Mouse (Mus musculus) CH12.LX (cell line): ENCODE results near the gene Fgf14.

Experiments used
- BHLHE40 ChIP-seq: IDR thresholded peaks from 2 replicates; pipeline ENCODE4 v1.6.1; 2011; ENCODE audit warnings: mild to moderate bottlenecking, low read depth, low read length, improper control_type of control experiment
- CHD2 ChIP-seq: IDR thresholded peaks from 2 replicates; pipeline ENCODE4 v1.6.1; 2011; ENCODE audit warnings: low read length, improper control_type of control experiment
- CTCF ChIP-seq, 2 experiments: IDR thresholded peaks in 1 of 2; conservative IDR thresholded peaks in 1 of 2; 2 replicates each; pipeline ENCODE4 v1.5.1; 2011 to 2012; ENCODE audit warnings: low read depth in 2 of 2, low read length in 2 of 2, improper control_type of control experiment in 1 of 2, inconsistent platforms in 1 of 2, mild to moderate bottlenecking in 1 of 2, moderate library complexity in 1 of 2
- E2F4 ChIP-seq: IDR thresholded peaks from 2 replicates; pipeline ENCODE4 v1.6.1; 2011; ENCODE audit warnings: low read depth, low read length, improper control_type of control experiment; ENCODE audit not compliant: insufficient replicate concordance
- MEF2A ChIP-seq: IDR thresholded peaks from 2 replicates; pipeline ENCODE4 v1.6.1; 2014; ENCODE audit warnings: low read depth, mild to moderate bottlenecking, inconsistent platforms, low read length, improper control_type of control experiment, borderline replicate concordance
- MXI1 ChIP-seq: IDR thresholded peaks from 2 replicates; pipeline ENCODE4 v1.6.1; 2011; ENCODE audit warnings: mild to moderate bottlenecking, low read depth, low read length, improper control_type of control experiment
- NRF1 ChIP-seq: IDR thresholded peaks from 2 replicates; pipeline ENCODE4 v1.6.1; 2014; ENCODE audit warnings: low read depth, mild to moderate bottlenecking, inconsistent platforms, low read length, improper control_type of control experiment, moderate library complexity
- POLR2A ChIP-seq: IDR thresholded peaks from 2 replicates; pipeline ENCODE4 v1.6.1; 2011; ENCODE audit warnings: low read depth, mild to moderate bottlenecking, improper control_type of control experiment, low read length
- TCF12 ChIP-seq: IDR thresholded peaks from 2 replicates; pipeline ENCODE4 v1.6.1; 2014; ENCODE audit warnings: low read depth, mild to moderate bottlenecking, inconsistent platforms, low read length, improper control_type of control experiment

DNA sequence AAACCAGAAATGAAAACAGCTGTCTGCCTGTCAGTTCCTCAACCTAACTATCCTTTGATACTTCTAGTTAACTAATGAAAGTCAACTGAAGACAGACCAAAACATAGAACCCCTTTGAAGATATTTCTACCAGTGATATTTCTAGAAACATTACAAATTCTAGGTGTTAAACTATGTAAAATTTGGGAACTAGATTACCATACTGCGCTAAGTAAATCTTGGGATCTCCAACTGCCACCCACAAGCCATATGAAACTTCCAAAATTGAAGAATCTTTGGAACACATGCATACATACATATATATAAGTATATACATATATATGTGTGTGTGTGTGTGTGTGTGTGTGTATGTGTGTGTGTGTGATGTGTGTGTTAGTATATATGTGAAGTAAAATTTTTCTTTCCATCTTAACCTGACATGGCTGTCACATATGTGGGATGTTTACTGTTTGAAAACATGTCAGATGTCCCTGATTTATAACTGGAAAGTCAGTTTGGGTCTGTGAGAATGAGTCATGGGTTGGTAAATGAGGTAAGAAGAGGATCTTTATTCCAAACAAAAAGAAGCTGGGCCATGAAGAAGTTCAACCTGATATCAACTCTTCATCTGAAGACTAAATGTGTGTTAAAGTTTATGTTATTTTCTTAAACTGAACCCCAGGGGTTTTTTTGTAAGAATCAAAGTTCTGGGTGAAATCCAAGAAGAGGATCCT is 71.7 kb downstream of the Fgf14 start:
- TF ChIP-seq POLR2A (no peak), CTCF (conservative IDR thresholded peaks at IDR 0.05 in 1 of 2, IDR thresholded peaks at IDR 0.05 in 1 of 2; ENCODE audit: low read depth in 2 of 2, low read length in 2 of 2) (no peak), E2F4 (no peak), TCF12 (no peak), CHD2 (no peak), MXI1 (no peak), NRF1 (no peak), MEF2A (no peak), BHLHE40 (no peak)
